Mouse (Mus musculus) activated CD4-positive, CD25-positive, alpha-beta regulatory T cell (primary cell): ENCODE results near the gene Olfr812. TPM values are rescaled to one million over a fixed set of nuclear protein-coding genes. Genes with fewer than 3 reads are reported as not detected.

Experiments used
- polyA plus RNA-seq, 2 experiments: library from polyadenylated mRNA; unstranded; fragments of 100-300 nt; shearing (Covaris generic); gene quantifications; one replicate each; pipeline ENCODE4 v1.2.1; 2017

Olfr812 gene
- under 1 TPM; 0.17 to 0.42 TPM for polyA plus RNA-seq

DNA sequence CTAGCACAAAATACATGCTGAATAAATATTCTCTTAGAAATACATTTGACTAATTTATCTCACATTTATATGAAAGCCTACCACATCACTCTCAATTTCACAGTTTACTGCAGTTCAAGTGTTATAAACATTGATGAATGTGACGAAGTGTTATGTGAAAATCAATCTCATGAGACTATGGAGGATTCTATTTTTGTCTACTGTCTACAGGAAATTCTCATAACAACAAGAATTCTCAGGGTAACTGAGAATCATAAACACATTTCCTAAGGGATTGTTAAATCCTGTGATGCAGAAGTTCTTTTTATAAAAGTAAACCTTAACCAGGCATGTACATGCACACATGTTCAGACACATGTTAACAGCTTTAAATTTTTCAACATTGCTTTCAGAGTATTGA, at the start of gene Olfr812:
Olfr812 (minus strand) TSS at position 101 of the 400 bp plus-strand sequence.

DNA sequence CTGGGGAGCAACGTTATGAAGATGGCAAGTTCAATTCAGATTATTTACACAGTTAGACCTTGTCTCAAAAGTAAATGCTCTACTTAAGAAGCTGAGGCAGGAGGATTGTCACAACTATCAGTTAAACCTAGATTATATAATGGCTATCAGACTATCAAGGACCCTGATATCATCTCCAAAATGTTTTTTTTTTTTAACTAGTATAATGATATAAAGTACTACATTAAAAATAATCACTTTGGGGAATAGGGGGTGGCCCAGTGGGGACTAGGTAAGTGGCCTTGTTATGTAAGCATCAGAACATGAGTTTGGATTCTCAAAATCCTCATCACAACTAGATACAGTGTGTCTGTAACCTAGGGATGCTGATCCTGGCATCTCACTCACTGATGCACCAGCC, 33.9 kb upstream of the Olfr812 start, which contains the start of gene Olfr814:
Olfr814 (minus strand) TSS at position 101 of the 400 bp plus-strand sequence.

DNA sequence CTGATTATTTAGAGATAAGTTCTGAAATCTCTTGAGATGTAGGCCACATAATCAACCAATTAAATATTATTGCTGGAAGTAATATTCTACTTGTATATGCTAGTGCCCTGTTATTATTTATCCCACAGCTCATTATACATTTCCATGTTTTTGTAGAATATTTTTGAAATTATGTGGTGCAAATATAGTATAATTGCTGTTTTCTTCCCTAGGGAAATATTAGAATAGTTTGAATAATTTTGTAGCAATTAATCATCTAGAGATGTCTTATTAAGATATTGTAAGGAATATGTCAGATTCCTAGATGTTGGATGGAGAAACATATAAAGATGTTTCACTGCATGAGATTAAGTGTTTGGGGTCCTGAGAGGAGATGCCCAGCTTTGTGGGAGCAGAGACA, 9.2 kb upstream of the Olfr812 start, which contains the start of gene Olfr813:
Olfr813 (plus strand) TSS at position 301 of the 400 bp plus-strand sequence.

GRCm38 (mm10) chr10:129804296-129804695, 41.6 kb downstream of the Olfr812 start, which contains the start of gene Olfr811:
Gene Olfr811, minus strand, starts transcription at chr10:129804396.

GRCm38 (mm10) chr10:129794817-129795216, 51.1 kb downstream of the Olfr812 start, which contains the start of gene Olfr810:
Gene Olfr810, minus strand, starts transcription at chr10:129794917.

Other genes with a start within 250 kb of the Olfr812 start
- gene Olfr796, start 233.5 kb downstream of the Olfr812 start, polyA plus RNA-seq, result under 1 TPM in 1 of 2 experiments, not detected in 1; 0.07 TPM
- not detected for gene Olfr798, start 218.2 kb downstream of the Olfr812 start, polyA plus RNA-seq
- gene Olfr799, start 208.6 kb downstream of the Olfr812 start, polyA plus RNA-seq, result under 1 TPM in 1 of 2 experiments, not detected in 1; 0.18 TPM
- not detected for gene Olfr800, start 188.4 kb downstream of the Olfr812 start, polyA plus RNA-seq
- gene Olfr801, start 172.2 kb downstream of the Olfr812 start, polyA plus RNA-seq, result under 1 TPM in 1 of 2 experiments, not detected in 1; 0.30 TPM
- not detected for gene Olfr802, start 157.9 kb downstream of the Olfr812 start, polyA plus RNA-seq
- not detected for gene Olfr803, start 151.8 kb downstream of the Olfr812 start, polyA plus RNA-seq
- not detected for gene Olfr804, start 142.9 kb downstream of the Olfr812 start, polyA plus RNA-seq
- gene Olfr805, start 116.7 kb downstream of the Olfr812 start, polyA plus RNA-seq, result not detected
- not detected for gene Olfr806, start 104.2 kb downstream of the Olfr812 start, polyA plus RNA-seq
- not detected for gene Olfr807, start 88.3 kb downstream of the Olfr812 start, polyA plus RNA-seq
- gene Olfr808, start 80.6 kb downstream of the Olfr812 start, polyA plus RNA-seq, result not detected
- gene Olfr809, start 71.5 kb downstream of the Olfr812 start, polyA plus RNA-seq, result not detected
- not detected for gene Olfr810, start 51.2 kb downstream of the Olfr812 start, polyA plus RNA-seq
- gene Olfr811, start 41.7 kb downstream of the Olfr812 start, polyA plus RNA-seq, result not detected
- not detected for gene Olfr813, start 9.3 kb upstream of the Olfr812 start, polyA plus RNA-seq
- under 1 TPM in 1 of 2 experiments, not detected in 1; 0.04 TPM for gene Olfr814, start 33.8 kb upstream of the Olfr812 start, polyA plus RNA-seq
- gene Olfr815, start 59.8 kb upstream of the Olfr812 start, polyA plus RNA-seq, result under 1 TPM in 1 of 2 experiments, not detected in 1; 0.27 TPM
- gene Olfr816, start 69.5 kb upstream of the Olfr812 start, polyA plus RNA-seq, result under 1 TPM in 1 of 2 experiments, not detected in 1; 0.28 TPM
- not detected for gene Olfr818, start 103.0 kb upstream of the Olfr812 start, polyA plus RNA-seq
- not detected for gene Olfr819, start 121.2 kb upstream of the Olfr812 start, polyA plus RNA-seq
- gene Olfr247, start 130.0 kb upstream of the Olfr812 start, polyA plus RNA-seq, result under 1 TPM in 1 of 2 experiments, not detected in 1; 0.17 TPM
- under 1 TPM in 1 of 2 experiments, not detected in 1; 0.23 TPM for gene Gm10310, start 139.0 kb upstream of the Olfr812 start, polyA plus RNA-seq
- not detected for gene Olfr820, start 166.5 kb upstream of the Olfr812 start, polyA plus RNA-seq
- gene Olfr821, start 184.3 kb upstream of the Olfr812 start, polyA plus RNA-seq, result not detected
- under 1 TPM; 0.07 to 0.20 TPM for gene Olfr822, start 225.1 kb upstream of the Olfr812 start, polyA plus RNA-seq